In genomic region chr5:120811951-120812819, GRCm38 (mm10) we compare ENCODE assay signal across 8 mouse cellular contexts. TPM values are rescaled to one million over a fixed set of nuclear protein-coding genes. Genes with fewer than 3 reads are reported as not detected.
DNase-seq lines count a peak whose midpoint lies in the region; ATAC-seq lines count a peak whose summit lies in the region.

Gene Oas1c (minus strand): TSS chr5:120812514.

- H3K27ac ChIP-seq in hindbrain, embryonic 15.5 days (replicated peaks), result peak within 1 kb of the TSS; percentile 75

- H3K9ac ChIP-seq in hindbrain, embryonic 15.5 days, result peak within 1 kb of the TSS; percentile 30

- ATAC-seq in hindbrain, embryonic 15.5 days (ENCODE audit: low FRiP score, low read depth), result peak; percentile 87

- DNase-seq in T-cell, adult 2 months (ENCODE audit: low spot score), result peak; percentile 82
- DNase-seq in cerebellum, postnatal 25 days, result peak; percentile 79 to 83
- peak; percentile 72 to 84 for DNase-seq in frontal cortex, postnatal 36 days (ENCODE audit: low spot score in 2 of 2)
- peak; percentile 72 for DNase-seq in left cerebral cortex, adult 11 months (ENCODE audit: low spot score)
- peak; percentile 88 for DNase-seq in lung, postnatal 4 days
- peak; percentile 51 for DNase-seq in retina, postnatal 7 days (ENCODE audit: low read depth, low spot score)
- peak; percentile 88 for DNase-seq in urinary bladder, postnatal 14 days (ENCODE audit: low spot score)

- no peaks in the 10 kb centered on the region for H3K27me3 ChIP-seq in hindbrain, embryonic 15.5 days

- no peaks in the 10 kb centered on the region for H3K9me3 ChIP-seq in hindbrain, embryonic 15.5 days

- peak within 1 kb of the TSS; percentile 15 for H3K4me3 ChIP-seq in hindbrain, embryonic 15.5 days

- peak within 1 kb of the TSS; percentile 48 for H3K4me2 ChIP-seq in hindbrain, embryonic 15.5 days

- H3K4me1 ChIP-seq in hindbrain, embryonic 15.5 days (replicated peaks), result peaks cover 14% of the 10 kb centered on the region

- H3K36me3 ChIP-seq in hindbrain, embryonic 15.5 days, result no peaks in the 10 kb centered on the region

- WGBS in hindbrain, embryonic 15.5 days, result 8% methylated on average over 18 of the region's 18 CpGs

RNA-seq across cellular contexts. Expression of gene Oas1c, which starts in this region (rescaled TPM):
- 0.32 and 0.46 TPM in 2 replicates for polyA plus RNA-seq in hindbrain, embryonic 15.5 days (2015; fragmentation: Nextera tagmentation; extraction: Ambion mirVana)

Comparison
In these comparisons a context has a peak if more than half of its experiments do, and no peak if none do; other contexts are left out.
1. Peak in every context shown above with its lines: DNase-seq, ATAC-seq, H3K4me3 ChIP-seq and H3K27ac ChIP-seq.
2. Peak in ATAC-seq, H3K4me3 ChIP-seq, H3K27ac ChIP-seq, H3K9ac ChIP-seq and H3K4me2 ChIP-seq in hindbrain, embryonic 15.5 days; RNA of the gene not detected or under 1 TPM.